Mouse (Mus musculus) stomach, postnatal 0 days (tissue): Measurements from ENCODE around the gene Ndrg4.

Experiments
- CTCF ChIP-seq: IDR thresholded peaks from 2 replicates; pipeline ENCODE4 v1.5.1; 2016; ENCODE audit warnings: antibody characterized with exemption, low read depth, mild to moderate bottlenecking, moderate library complexity
- EP300 ChIP-seq: optimal IDR thresholded peaks from 2 replicates; pipeline ENCODE3; 2016; ENCODE audit warnings: antibody characterized with exemption

DNA sequence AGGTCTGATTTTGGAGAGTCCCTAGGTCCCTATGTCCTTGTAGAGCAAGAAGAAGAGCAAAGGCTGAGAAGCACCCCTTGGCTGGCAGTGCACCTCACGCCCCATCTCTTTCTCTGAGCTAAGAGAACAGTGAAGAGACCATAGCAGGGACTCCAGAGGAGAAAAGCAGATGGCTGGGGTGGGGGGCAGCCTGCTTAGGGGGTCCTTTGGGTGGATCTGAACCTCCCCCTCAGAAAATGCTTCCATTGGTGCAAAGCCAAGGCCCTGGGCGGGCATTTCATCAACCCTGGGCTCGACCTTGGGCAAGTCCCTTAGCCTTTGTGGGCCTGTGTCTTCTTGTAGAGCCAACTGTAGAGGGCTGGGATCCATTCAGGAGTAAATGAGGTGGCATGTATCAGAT, 27.8 kb downstream of the Ndrg4 start:
- TF ChIP-seq CTCF (no peak), EP300 (no peak)
